Mouse (Mus musculus): ENCODE data around the gene Tspan18. TPM values are rescaled to one million over a fixed set of nuclear protein-coding genes. Genes with fewer than 3 reads are reported as not detected.

The Tspan18 gene
- 10 to 100 TPM; 37.1 to 40.1 TPM for total RNA-seq (2021)

- peak; percentile 40 to 46 for DNase-seq (ENCODE audit: extremely low spot score in 1 of 2, low spot score in 1 of 2)
Observed at GRCm38 (mm10) chr2:93333817-93334731, at the start of gene Tspan18. Gene Tspan18, minus strand, starts transcription at chr2:93334505.

GRCm38 (mm10) chr2:93383831-93384230, 49.5 kb upstream of the Tspan18 start:
- no peak for DNase-seq (ENCODE audit: extremely low spot score in 1 of 2, low spot score in 1 of 2)

DNA sequence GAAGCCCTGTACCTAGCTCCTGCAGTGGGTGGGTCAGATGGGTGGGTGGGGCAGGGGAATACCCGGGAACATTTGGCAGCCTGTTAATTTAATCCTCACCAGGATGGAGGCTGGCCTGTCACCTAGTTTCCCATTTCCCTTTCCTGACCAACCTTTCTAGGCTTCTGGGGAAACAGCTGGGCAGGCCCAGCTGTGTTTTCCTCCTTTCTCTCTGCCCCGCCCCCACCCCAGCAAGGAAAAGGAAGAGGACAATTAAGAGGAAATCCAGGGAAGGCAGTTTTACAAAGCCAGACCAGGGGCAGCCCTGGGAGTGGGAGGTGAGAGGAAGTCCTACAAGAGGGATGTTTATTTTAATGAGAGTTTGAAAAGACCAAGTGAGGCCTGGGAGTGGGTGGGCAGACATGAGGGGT, 46.4 kb upstream of the Tspan18 start:
- DNase-seq (ENCODE audit: extremely low spot score in 1 of 2, low spot score in 1 of 2) = no peak

DNA sequence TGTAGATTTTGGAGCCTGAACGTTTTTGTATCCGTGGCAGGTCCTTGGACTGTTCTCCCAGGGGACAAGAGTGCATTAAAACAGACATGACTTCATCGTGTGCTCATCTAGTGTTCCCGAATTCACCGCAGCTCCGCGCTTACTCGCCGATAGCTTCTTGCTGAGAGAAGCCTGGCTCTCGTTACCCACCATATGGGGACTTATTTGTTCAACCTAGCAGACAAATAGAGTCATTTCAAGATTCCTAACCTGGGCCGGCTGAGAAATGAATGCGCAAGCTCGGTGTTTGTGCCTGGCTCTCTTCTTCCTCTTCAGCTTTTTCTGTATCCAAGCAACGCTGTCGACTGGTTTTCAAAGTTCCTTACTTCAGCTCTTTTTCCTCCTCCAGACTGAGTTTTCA, 43.5 kb upstream of the Tspan18 start:
- no peak for DNase-seq (ENCODE audit: extremely low spot score in 1 of 2, low spot score in 1 of 2)

GRCm38 (mm10) chr2:93377157-93377556, 42.9 kb upstream of the Tspan18 start:
- no peak for DNase-seq (ENCODE audit: extremely low spot score in 1 of 2, low spot score in 1 of 2)

- no peak for DNase-seq (ENCODE audit: extremely low spot score in 1 of 2, low spot score in 1 of 2)
Observed at GRCm38 (mm10) chr2:93372872-93373271, 38.6 kb upstream of the Tspan18 start.

DNA sequence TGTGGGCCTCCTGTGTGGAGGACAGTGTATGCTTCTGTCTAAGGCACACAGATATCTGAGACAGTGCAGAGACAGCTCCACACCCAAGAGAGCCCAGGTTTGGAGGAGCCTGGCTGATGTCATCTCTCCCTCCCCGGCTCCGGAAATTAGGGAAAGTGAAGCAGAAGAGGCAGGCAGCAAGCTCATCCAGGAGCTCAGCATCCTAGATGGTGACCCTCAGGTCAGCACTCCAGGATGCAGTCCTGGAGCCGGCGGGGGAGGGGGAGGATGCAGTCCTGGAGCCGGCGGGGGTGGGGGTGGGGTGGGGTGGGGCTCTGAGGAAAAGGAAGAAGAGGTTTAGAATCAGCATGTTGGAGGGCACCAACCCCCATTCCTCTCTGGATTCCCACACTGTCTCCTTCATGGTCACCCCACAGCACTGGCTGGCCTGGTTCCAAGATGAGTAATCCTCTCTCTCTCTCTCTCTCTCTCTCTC, 37.8 kb upstream of the Tspan18 start:
- no peak for DNase-seq (ENCODE audit: extremely low spot score in 1 of 2, low spot score in 1 of 2)

DNA sequence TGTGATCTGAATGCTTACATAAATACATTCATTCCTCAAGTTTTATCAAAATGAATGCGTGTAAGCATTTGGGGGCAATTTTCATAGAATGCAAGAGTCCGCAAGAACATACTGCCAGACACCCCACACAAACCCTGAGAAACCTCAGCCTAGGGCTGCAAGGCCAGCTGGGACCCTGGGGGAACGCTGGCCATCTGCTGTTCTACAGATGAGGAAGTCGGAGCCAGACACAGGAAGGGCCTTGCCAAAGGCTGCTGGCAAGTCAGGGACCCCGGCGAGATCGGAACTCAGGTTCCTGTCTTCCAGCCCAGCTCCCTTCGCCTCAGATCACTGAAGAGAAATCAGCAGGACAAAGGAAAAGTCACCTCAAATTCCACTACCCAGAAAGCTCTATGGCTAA, 34.6 kb upstream of the Tspan18 start:
- no peak for DNase-seq (ENCODE audit: extremely low spot score in 1 of 2, low spot score in 1 of 2)

GRCm38 (mm10) chr2:93367962-93368361, 33.7 kb upstream of the Tspan18 start:
- DNase-seq (ENCODE audit: extremely low spot score in 1 of 2, low spot score in 1 of 2) = no peak

DNA sequence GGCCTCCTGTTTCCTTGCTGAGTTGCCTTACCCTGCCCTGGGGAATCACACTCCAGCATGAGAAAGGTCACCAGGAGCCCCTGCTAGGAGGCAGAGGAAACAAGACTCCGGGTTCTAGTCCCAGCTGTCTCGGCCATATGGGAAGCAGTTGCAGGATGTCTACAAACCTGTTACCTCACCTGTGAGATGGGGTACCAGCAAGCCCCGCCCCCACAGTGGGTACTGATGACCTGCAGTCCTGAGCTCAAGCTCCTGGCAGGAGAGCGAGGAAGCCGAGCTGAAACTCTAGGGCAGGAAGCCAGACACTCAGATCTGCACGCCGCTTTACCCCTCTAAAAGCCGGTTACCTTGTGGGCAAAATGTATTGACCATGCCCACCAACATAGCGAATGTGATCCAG, 31.1 kb upstream of the Tspan18 start:
- no peak for DNase-seq (ENCODE audit: extremely low spot score in 1 of 2, low spot score in 1 of 2)

- no peak for DNase-seq (ENCODE audit: extremely low spot score in 1 of 2, low spot score in 1 of 2)
Observed at GRCm38 (mm10) chr2:93364951-93365350, 30.6 kb upstream of the Tspan18 start.

DNA sequence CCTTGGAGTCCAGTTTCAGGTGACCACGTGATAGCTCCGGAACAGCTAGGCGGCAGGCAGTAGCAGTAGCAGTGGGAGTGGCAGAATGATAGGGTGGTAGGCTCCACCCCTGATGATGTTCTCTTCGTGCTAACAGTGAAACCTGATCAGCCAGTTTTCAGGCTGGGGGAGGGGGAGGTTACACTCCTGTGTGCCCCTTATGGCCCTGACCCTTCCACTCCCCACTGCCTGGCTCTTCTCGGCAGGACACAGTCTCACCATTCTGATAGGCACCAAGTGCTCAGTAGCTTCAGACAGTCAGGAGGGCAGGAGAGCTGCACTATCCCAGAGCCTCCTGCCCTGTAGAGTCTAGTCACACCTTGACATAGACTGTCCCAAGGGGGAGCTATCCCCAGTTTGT, 27.1 kb upstream of the Tspan18 start:
- DNase-seq (ENCODE audit: extremely low spot score in 1 of 2, low spot score in 1 of 2) = no peak

GRCm38 (mm10) chr2:93360310-93360709, 26.0 kb upstream of the Tspan18 start:
- DNase-seq (ENCODE audit: extremely low spot score in 1 of 2, low spot score in 1 of 2) = no peak

DNA sequence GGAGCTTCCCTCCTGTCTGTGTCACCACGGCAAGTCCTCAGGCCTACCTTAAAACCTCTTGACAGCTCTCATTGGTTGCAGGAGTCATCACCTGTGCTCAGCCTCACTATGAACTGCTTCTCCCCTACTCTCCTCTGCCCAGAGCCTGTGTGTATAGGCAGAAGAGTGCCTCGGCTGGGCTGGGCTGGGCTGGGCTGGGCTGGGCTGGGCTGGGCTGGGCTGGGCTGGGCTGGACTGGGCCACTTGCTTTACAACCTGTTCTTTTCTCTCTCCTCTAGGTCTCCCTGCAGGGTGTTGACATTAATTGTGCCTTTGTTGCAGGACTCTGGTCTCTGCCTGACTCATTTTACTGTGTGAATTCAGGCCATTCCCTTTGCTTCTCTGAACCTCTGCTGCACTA, 23.1 kb upstream of the Tspan18 start:
- DNase-seq (ENCODE audit: extremely low spot score in 1 of 2, low spot score in 1 of 2) = no peak

GRCm38 (mm10) chr2:93355845-93356244, 21.5 kb upstream of the Tspan18 start:
- no peak for DNase-seq (ENCODE audit: extremely low spot score in 1 of 2, low spot score in 1 of 2)

- no peak for DNase-seq (ENCODE audit: extremely low spot score in 1 of 2, low spot score in 1 of 2)
Observed at GRCm38 (mm10) chr2:93354621-93355020, 20.3 kb upstream of the Tspan18 start.

DNA sequence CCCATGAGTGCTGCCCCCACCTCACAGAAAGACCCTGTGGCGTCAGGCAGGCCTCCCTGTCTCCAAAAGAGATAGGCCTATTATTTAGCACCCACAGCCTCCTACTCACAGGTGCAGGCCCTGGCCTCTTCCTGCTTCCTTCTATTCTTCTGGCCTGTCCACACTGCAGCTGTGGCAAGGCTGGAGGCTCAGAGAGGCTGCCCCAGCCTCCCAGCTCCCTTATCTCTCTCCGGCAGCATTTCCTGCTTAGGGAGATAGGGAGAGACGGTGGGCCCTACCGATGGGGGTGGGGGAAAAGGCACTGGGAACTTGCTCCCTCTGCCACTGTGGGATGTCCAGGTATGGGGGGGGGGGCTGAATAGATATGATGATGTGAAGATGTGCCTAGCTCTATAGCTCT, 19.4 kb upstream of the Tspan18 start:
- DNase-seq (ENCODE audit: extremely low spot score in 1 of 2, low spot score in 1 of 2) = no peak

DNA sequence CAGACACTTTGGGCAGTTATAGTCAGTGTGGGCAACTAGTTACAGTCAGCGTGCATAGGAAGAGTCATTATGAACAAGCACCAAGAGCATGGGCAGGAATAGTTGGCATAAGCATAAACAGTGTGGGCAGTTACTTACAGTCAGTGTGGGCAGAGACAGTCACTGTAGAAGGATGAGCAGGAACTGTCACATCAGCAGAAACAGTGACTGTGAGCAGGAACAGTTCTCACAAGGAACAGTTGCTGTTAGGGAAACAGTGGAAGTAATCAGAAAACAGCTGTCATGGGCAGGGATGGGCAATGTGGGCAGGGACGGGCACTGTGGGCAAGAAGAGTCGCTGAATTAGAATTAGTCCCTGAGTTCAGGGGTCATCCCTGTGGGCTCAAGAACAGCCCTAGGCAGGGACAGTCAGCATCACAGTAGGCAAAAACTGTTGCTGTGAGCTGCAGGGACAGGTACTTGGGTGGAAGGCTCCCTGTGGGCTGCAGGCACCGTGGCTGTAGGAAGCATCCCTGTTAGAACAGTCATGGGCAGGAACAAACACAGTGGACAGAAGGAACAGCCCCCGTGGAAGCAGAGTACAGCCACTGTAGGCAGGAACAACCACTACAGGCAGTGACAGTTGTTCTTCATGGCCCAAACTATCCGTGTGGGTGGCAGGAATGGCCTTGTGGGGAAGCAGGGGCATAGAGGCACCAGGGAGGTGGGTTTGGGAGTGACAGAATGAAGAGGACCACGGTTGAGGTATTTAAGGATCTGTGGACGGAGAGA, 18.8 kb upstream of the Tspan18 start:
- DNase-seq (ENCODE audit: extremely low spot score in 1 of 2, low spot score in 1 of 2) = no peak

- DNase-seq (ENCODE audit: extremely low spot score in 1 of 2, low spot score in 1 of 2) = no peak
Observed at GRCm38 (mm10) chr2:93351352-93351751, 17.0 kb upstream of the Tspan18 start.

DNA sequence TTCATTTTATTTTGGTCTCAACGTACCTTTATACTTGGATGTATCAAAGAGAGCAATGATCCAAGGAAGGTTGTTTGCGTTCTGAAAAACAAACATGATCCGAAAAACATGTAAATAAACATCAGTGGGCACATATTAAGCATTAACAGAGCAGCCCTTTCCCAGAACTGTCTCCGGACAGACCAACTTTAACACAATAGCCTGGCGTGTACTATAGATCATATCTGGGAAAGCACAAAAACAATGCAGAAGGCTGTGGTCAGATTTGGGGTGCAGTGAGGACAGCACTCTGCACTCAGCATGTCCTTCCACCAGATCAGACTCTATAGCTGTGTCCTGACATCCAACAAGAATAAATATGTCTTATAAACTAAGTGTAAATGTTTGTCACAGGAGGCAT, 12.7 kb upstream of the Tspan18 start:
- no peak for DNase-seq (ENCODE audit: extremely low spot score in 1 of 2, low spot score in 1 of 2)

DNA sequence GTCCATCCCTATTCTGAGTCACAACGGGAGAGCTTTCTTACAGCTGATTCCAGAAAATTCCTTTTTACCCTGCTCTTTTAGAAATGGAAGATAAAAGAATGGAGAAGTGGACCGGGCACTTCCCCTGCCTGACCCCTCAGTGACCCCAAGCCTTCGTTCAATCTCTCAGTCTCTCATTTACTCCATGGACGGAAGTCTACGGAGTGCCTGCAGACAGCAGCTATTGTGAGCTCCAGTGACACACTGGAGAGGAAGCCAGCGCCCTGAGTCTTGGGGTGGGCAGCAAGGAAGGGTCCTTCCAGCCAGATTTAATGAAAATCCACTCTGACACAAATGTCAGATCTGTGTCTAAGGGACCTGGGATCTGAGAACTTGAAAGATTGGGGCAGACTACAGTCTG, 12.3 kb upstream of the Tspan18 start:
- DNase-seq (ENCODE audit: extremely low spot score in 1 of 2, low spot score in 1 of 2) = no peak
